Mouse (Mus musculus): ENCODE data around the gene S100a2. TPM values are rescaled to one million over a fixed set of nuclear protein-coding genes. Genes with fewer than 3 reads are reported as not detected.
A peak's percentile ranks its signal among the peaks of the same experiment; 100 is the strongest.

S100a2 gene
- polyA plus RNA-seq (2015; fragmentation: Nextera tagmentation; extraction: Ambion mirVana): not detected in 2 replicates

- Histone ChIP-seq H3K9me3 (no peaks in the 10 kb centered on the region), H3K9ac (replicated peaks) (no peak within 1 kb of the TSS), H3K4me3 (no peak within 1 kb of the TSS), H3K27me3 (no peaks in the 10 kb centered on the region), H3K36me3 (no peaks in the 10 kb centered on the region), H3K4me2 (replicated peaks) (no peak within 1 kb of the TSS), H3K4me1 (no peaks in the 10 kb centered on the region), H3K27ac (replicated peaks) (no peak within 1 kb of the TSS)
- no peak for ATAC-seq (replicated peaks)
- 80% methylated on average over 8 of the region's 8 CpGs for WGBS
These were observed at the start of gene S100a2 for GRCm38 (mm10) chr3:90589947-90590346. Gene S100a2, plus strand, starts transcription at chr3:90590247.

- Histone ChIP-seq H3K27me3 (no peaks in the 10 kb centered on the region), H3K27ac (replicated peaks) (0 out of 2 replicates have a peak overlapping the region, but pooled peaks have one; percentile 16), H3K9ac (replicated peaks) (no peak overlapping the region), H3K36me3 (no peaks in the 10 kb centered on the region), H3K4me3 (no peak overlapping the region), H3K4me1 (peaks cover 7% of the 10 kb centered on the region), H3K9me3 (no peaks in the 10 kb centered on the region), H3K4me2 (replicated peaks) (no peak overlapping the region)
- peak; percentile 78 for ATAC-seq (replicated peaks)
- WGBS: 19% methylated on average over 4 of the region's 4 CpGs
These were observed 49.1 kb upstream of the S100a2 start for GRCm38 (mm10) chr3:90540904-90541303.

- WGBS: 77% methylated on average over 5 of the region's 5 CpGs
These were observed 40.2 kb upstream of the S100a2 start for GRCm38 (mm10) chr3:90549676-90550420.

GRCm38 (mm10) chr3:90550421-90550790 is 39.6 kb upstream of the S100a2 start:
- Histone ChIP-seq H3K36me3 (no peaks in the 10 kb centered on the region), H3K4me3 (no peak overlapping the region), H3K27me3 (no peaks in the 10 kb centered on the region), H3K9ac (replicated peaks) (no peak overlapping the region), H3K27ac (replicated peaks) (no peak overlapping the region), H3K9me3 (no peaks in the 10 kb centered on the region), H3K4me2 (replicated peaks) (no peak overlapping the region), H3K4me1 (no peaks in the 10 kb centered on the region)
- ATAC-seq (replicated peaks): no peak
- 91% methylated on average over 2 of the region's 2 CpGs for WGBS

More at GRCm38 (mm10) chr3:90549676-90550420, 40.2 kb upstream of the S100a2 start:
- ATAC-seq (replicated peaks): no peak
- Histone ChIP-seq H3K9ac (replicated peaks) (no peak overlapping the region), H3K36me3 (no peaks in the 10 kb centered on the region), H3K27me3 (no peaks in the 10 kb centered on the region), H3K9me3 (no peaks in the 10 kb centered on the region), H3K4me2 (replicated peaks) (no peak overlapping the region), H3K4me1 (no peaks in the 10 kb centered on the region), H3K4me3 (no peak overlapping the region), H3K27ac (replicated peaks) (no peak overlapping the region)

GRCm38 (mm10) chr3:90552231-90552630 is 37.8 kb upstream of the S100a2 start:
- Histone ChIP-seq H3K4me2 (replicated peaks) (no peak overlapping the region), H3K9me3 (no peaks in the 10 kb centered on the region), H3K36me3 (no peaks in the 10 kb centered on the region), H3K4me1 (peaks cover 4% of the 10 kb centered on the region; the same call in 1 of the 2 replicates), H3K27ac (replicated peaks) (no peak overlapping the region), H3K9ac (replicated peaks) (no peak overlapping the region), H3K4me3 (no peak overlapping the region), H3K27me3 (no peaks in the 10 kb centered on the region)
- WGBS: 76% methylated on average over 2 of the region's 2 CpGs
- ATAC-seq (replicated peaks): no peak

- no peak overlapping the region for H3K9ac ChIP-seq (replicated peaks)
- H3K9me3 ChIP-seq: no peaks in the 10 kb centered on the region
- WGBS: 10% methylated on average over 5 of the region's 5 CpGs
- H3K4me2 ChIP-seq (replicated peaks): no peak overlapping the region
- peak; percentile 91 for ATAC-seq (replicated peaks)
- no peaks in the 10 kb centered on the region for H3K27me3 ChIP-seq
- H3K27ac ChIP-seq (replicated peaks): no peak overlapping the region
- peaks cover 4% of the 10 kb centered on the region; the same call in 1 of the 2 replicates for H3K4me1 ChIP-seq
- no peaks in the 10 kb centered on the region for H3K36me3 ChIP-seq
- H3K4me3 ChIP-seq: no peak overlapping the region
These were observed 34.1 kb upstream of the S100a2 start for GRCm38 (mm10) chr3:90555954-90556353.

GRCm38 (mm10) chr3:90560008-90560628 is 29.9 kb upstream of the S100a2 start, which contains the start of gene S100a3:
Gene S100a3, plus strand, starts transcription at chr3:90560578.
- Histone ChIP-seq H3K4me2 (replicated peaks) (no peak within 1 kb of the TSS), H3K9ac (replicated peaks) (no peak within 1 kb of the TSS), H3K9me3 (no peaks in the 10 kb centered on the region), H3K27ac (replicated peaks) (no peak within 1 kb of the TSS), H3K4me3 (no peak within 1 kb of the TSS), H3K27me3 (no peaks in the 10 kb centered on the region), H3K36me3 (no peaks in the 10 kb centered on the region), H3K4me1 (peaks cover 4% of the 10 kb centered on the region; the same call in 1 of the 2 replicates)
- WGBS: 84% methylated on average over 6 of the region's 6 CpGs
- ATAC-seq (replicated peaks): no peak

- Histone ChIP-seq H3K9me3 (no peaks in the 10 kb centered on the region), H3K9ac (replicated peaks) (no peak overlapping the region), H3K27ac (replicated peaks) (no peak overlapping the region), H3K4me3 (no peak overlapping the region), H3K27me3 (no peaks in the 10 kb centered on the region), H3K4me2 (replicated peaks) (no peak overlapping the region), H3K36me3 (no peaks in the 10 kb centered on the region), H3K4me1 (no peaks in the 10 kb centered on the region)
- 85% methylated on average over 5 of the region's 5 CpGs for WGBS
- no peak for ATAC-seq (replicated peaks)
These were observed 15.4 kb upstream of the S100a2 start for GRCm38 (mm10) chr3:90574691-90575090.

- Histone ChIP-seq H3K9ac (replicated peaks) (no peak overlapping the region), H3K27ac (replicated peaks) (no peak overlapping the region), H3K27me3 (no peaks in the 10 kb centered on the region), H3K4me3 (no peak overlapping the region), H3K4me2 (replicated peaks) (no peak overlapping the region), H3K36me3 (no peaks in the 10 kb centered on the region), H3K4me1 (no peaks in the 10 kb centered on the region), H3K9me3 (no peaks in the 10 kb centered on the region)
- 89% methylated on average over 3 of the region's 3 CpGs for WGBS
- no peak for ATAC-seq (replicated peaks)
These were observed 14.7 kb upstream of the S100a2 start for GRCm38 (mm10) chr3:90575320-90575719.

- H3K27me3 ChIP-seq: no peaks in the 10 kb centered on the region
- no peak overlapping the region for H3K4me2 ChIP-seq (replicated peaks)
- ATAC-seq (replicated peaks): no peak
- no peaks in the 10 kb centered on the region for H3K9me3 ChIP-seq
- H3K36me3 ChIP-seq: no peaks in the 10 kb centered on the region
- 72% methylated on average over 10 of the region's 10 CpGs for WGBS
- H3K9ac ChIP-seq (replicated peaks): no peak overlapping the region
- no peaks in the 10 kb centered on the region for H3K4me1 ChIP-seq
- no peak overlapping the region for H3K4me3 ChIP-seq
- no peak overlapping the region for H3K27ac ChIP-seq (replicated peaks)
These were observed 13.6 kb upstream of the S100a2 start for GRCm38 (mm10) chr3:90576351-90577001.

- WGBS: 80% methylated on average over 7 of the region's 7 CpGs
- Histone ChIP-seq H3K4me2 (replicated peaks) (no peak overlapping the region), H3K36me3 (no peaks in the 10 kb centered on the region), H3K4me3 (no peak overlapping the region), H3K4me1 (no peaks in the 10 kb centered on the region), H3K9me3 (no peaks in the 10 kb centered on the region), H3K9ac (replicated peaks) (no peak overlapping the region), H3K27me3 (no peaks in the 10 kb centered on the region), H3K27ac (replicated peaks) (no peak overlapping the region)
- no peak for ATAC-seq (replicated peaks)
These were observed 10.6 kb upstream of the S100a2 start for GRCm38 (mm10) chr3:90579433-90579832.

- H3K36me3 ChIP-seq: no peaks in the 10 kb centered on the region
- WGBS: 94% methylated on average over 5 of the region's 5 CpGs
- no peak for ATAC-seq (replicated peaks)
- H3K4me2 ChIP-seq (replicated peaks): no peak overlapping the region
- H3K9ac ChIP-seq (replicated peaks): no peak overlapping the region
- no peak overlapping the region for H3K4me3 ChIP-seq
- no peaks in the 10 kb centered on the region for H3K27me3 ChIP-seq
- H3K9me3 ChIP-seq: no peaks in the 10 kb centered on the region
- no peaks in the 10 kb centered on the region for H3K4me1 ChIP-seq
- H3K27ac ChIP-seq (replicated peaks): no peak overlapping the region
These were observed 8.9 kb upstream of the S100a2 start for GRCm38 (mm10) chr3:90581141-90581540.

Data from forebrain, embryonic 15.5 days (tissue).